In the genomic region with DNA sequence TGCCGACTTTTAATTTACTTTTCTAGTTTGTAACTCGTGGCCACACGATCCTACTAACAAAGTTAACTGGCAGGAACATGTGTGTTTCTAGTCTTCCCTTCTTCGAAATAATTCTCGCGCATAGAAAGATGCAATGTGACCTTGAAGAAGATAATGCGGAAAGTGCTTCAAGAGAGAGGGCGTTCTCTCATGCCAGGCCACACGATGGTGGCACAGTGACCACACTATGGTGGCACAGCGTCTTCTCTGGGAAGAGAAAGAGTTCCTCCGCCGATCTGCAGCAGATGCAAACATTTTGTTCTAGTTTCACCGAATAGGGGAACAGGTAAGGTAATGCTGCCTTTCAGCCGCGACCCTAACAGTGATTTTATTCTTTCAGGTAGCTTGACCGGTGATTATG, we compare ENCODE assay signal across 8 mouse cellular contexts.
DNase-seq lines count a peak whose midpoint lies in the region; ATAC-seq and TF ChIP-seq lines count a peak whose summit lies in the region.

No protein-coding gene starts in this region.

- H3K4me3 ChIP-seq in cerebellum, adult 2 months (replicated peaks; ENCODE audit: insufficient read depth, low read depth, low read length), result peak overlapping the region; percentile 4
- peak overlapping the region; percentile 40 for H3K4me3 ChIP-seq in lung, embryonic 16.5 days (ENCODE audit: low read length)
- H3K4me3 ChIP-seq in limb, embryonic 13.5 days, result peak overlapping the region; percentile 32
- peak overlapping the region; percentile 18 for H3K4me3 ChIP-seq in stomach, embryonic 14.5 days (ENCODE audit: low read depth, low read length)

- TF ChIP-seq CTCF in cerebellum, adult 2 months (IDR thresholded peaks at IDR 0.05; ENCODE audit: borderline replicate concordance, insufficient read depth, low read depth, low read length), result no peak

- H3K4me1 ChIP-seq in cerebellum, adult 2 months (ENCODE audit: control insufficient read depth, insufficient read depth, low read length), result no peaks in the 10 kb centered on the region
- peaks cover 11% of the 10 kb centered on the region for H3K4me1 ChIP-seq in lung, embryonic 16.5 days (replicated peaks; ENCODE audit: control insufficient read depth, insufficient read depth, low read length)
- 0 out of 2 replicates have a peak, but pooled peaks cover 3% of the 10 kb centered on the region for H3K4me1 ChIP-seq in limb, embryonic 13.5 days
- H3K4me1 ChIP-seq in stomach, embryonic 14.5 days (ENCODE audit: control insufficient read depth, insufficient read depth, low read length), result no peaks in the 10 kb centered on the region

- TF ChIP-seq POLR2A in cerebellum, adult 2 months (IDR thresholded peaks at IDR 0.05; ENCODE audit: borderline replicate concordance, insufficient read depth, low read length), result no peak

- 50% methylated on average over 16 of the region's 16 CpGs for WGBS in cerebellum, adult 2 months
- 37% methylated on average over 16 of the region's 16 CpGs for WGBS in lung, embryonic 16.5 days
- WGBS in limb, embryonic 13.5 days, result 41% methylated on average over 16 of the region's 16 CpGs
- 45% methylated on average over 16 of the region's 16 CpGs for WGBS in stomach, embryonic 14.5 days

- no peak for DNase-seq in cerebellum, adult 2 months
- no peak for DNase-seq in cerebellum, adult 11 months
- DNase-seq in lung, postnatal 14 days, result no peak
- DNase-seq in gastrocnemius, postnatal 36 days, result no peak

- H3K27ac ChIP-seq in cerebellum, adult 2 months (ENCODE audit: insufficient read depth, low read length), result no peak overlapping the region
- H3K27ac ChIP-seq in lung, embryonic 16.5 days (ENCODE audit: low read length), result no peak overlapping the region
- no peak overlapping the region for H3K27ac ChIP-seq in limb, embryonic 13.5 days
- H3K27ac ChIP-seq in stomach, embryonic 14.5 days (ENCODE audit: low read length), result no peak overlapping the region

- ATAC-seq in lung, embryonic 16.5 days (ENCODE audit: low read depth), result no peak
- no peak for ATAC-seq in limb, embryonic 13.5 days (ENCODE audit: low FRiP score, low read depth)
- ATAC-seq in stomach, embryonic 14.5 days (ENCODE audit: insufficient number of reproducible peaks, insufficient read depth, low FRiP score, low read depth), result no peak
- no peak for ATAC-seq in erythroblast, adult 5-6 weeks (replicated peaks; ENCODE audit: low FRiP score, poor library complexity, severe bottlenecking)

- peak overlapping the region; percentile 52 for H3K9ac ChIP-seq in lung, embryonic 16.5 days (ENCODE audit: low read length)
- H3K9ac ChIP-seq in limb, embryonic 13.5 days, result peak overlapping the region; percentile 37; the same call in 1 of the 2 replicates
- no peak overlapping the region for H3K9ac ChIP-seq in stomach, embryonic 14.5 days (replicated peaks; ENCODE audit: low read depth, low read length)

- intact Hi-C loops in gastrocnemius, postnatal 36 days (cut with DNase I), result no loop called here

- H3K9me3 ChIP-seq in lung, embryonic 16.5 days (ENCODE audit: control insufficient read depth, low read length), result no peaks in the 10 kb centered on the region
- H3K9me3 ChIP-seq in limb, embryonic 13.5 days, result no peaks in the 10 kb centered on the region
- no peaks in the 10 kb centered on the region for H3K9me3 ChIP-seq in stomach, embryonic 14.5 days (ENCODE audit: control insufficient read depth, low read depth, low read length)

- peak overlapping the region; percentile 67 for H3K4me2 ChIP-seq in lung, embryonic 16.5 days (ENCODE audit: low read depth, low read length)
- H3K4me2 ChIP-seq in limb, embryonic 13.5 days (replicated peaks), result peak overlapping the region; percentile 61
- peak overlapping the region; percentile 45 for H3K4me2 ChIP-seq in stomach, embryonic 14.5 days (replicated peaks; ENCODE audit: low read depth, low read length)

- no peaks in the 10 kb centered on the region for H3K27me3 ChIP-seq in cerebellum, adult 2 months (ENCODE audit: control insufficient read depth, insufficient read depth, low read length)
- H3K27me3 ChIP-seq in lung, embryonic 16.5 days (ENCODE audit: control insufficient read depth, insufficient read depth, low read depth, low read length), result no peaks in the 10 kb centered on the region
- H3K27me3 ChIP-seq in limb, embryonic 13.5 days, result 0 out of 2 replicates have a peak, but pooled peaks cover 4% of the 10 kb centered on the region
- no peaks in the 10 kb centered on the region for H3K27me3 ChIP-seq in stomach, embryonic 14.5 days (ENCODE audit: control insufficient read depth, insufficient read depth, low read length)

- H3K36me3 ChIP-seq in lung, embryonic 16.5 days (ENCODE audit: control insufficient read depth, insufficient read depth, low read length), result no peaks in the 10 kb centered on the region
- no peaks in the 10 kb centered on the region for H3K36me3 ChIP-seq in limb, embryonic 13.5 days
- no peaks in the 10 kb centered on the region for H3K36me3 ChIP-seq in stomach, embryonic 14.5 days (ENCODE audit: control insufficient read depth, insufficient read depth, low read length)
